Mouse (Mus musculus): Measurements from ENCODE around the gene Fam19a3. TPM values are rescaled to one million over a fixed set of nuclear protein-coding genes. Genes with fewer than 3 reads are reported as not detected.
A peak's percentile ranks its signal among the peaks of the same experiment; 100 is the strongest.

The Fam19a3 gene
- polyA plus RNA-seq, 1 experiment from 2014 or later: 0.25 TPM

DNA sequence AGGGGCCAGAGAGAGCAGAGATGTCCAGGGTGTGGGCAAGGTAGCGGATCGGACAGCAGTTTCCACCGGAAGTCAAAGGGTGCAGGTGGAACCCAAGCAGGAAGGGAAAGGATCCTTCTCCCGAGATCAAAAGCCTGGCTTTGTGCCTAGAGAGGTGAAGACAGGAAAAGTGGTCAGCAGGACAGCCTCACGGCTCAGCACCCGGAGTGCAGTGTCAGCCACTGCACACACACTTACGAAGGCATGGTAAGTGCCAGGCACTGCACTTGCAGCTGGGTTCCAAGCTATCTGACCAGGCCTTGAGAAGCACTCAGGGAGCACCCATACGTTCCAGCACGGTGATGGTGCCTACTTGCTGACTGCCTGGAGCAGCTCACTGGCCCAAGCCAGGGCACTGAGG is 23.9 kb upstream of the Fam19a3 start:
- Histone ChIP-seq H3K36me3 (peaks cover 42% of the 10 kb centered on the region), H3K27ac (no peak overlapping the region), H3K4me2 (no peak overlapping the region), H3K4me3 (no peak overlapping the region), H3K27me3 (no peaks in the 10 kb centered on the region), H3K4me1 (no peaks in the 10 kb centered on the region), H3K9me3 (no peaks in the 10 kb centered on the region), H3K9ac (no peak overlapping the region)
- WGBS: 79% methylated on average over 9 of the region's 9 CpGs
- no peak for ATAC-seq (ENCODE audit: insufficient number of reproducible peaks, insufficient read depth, low FRiP score, low TSS enrichment, low read depth)

GRCm38 (mm10) chr3:104804312-104804711 is 22.7 kb upstream of the Fam19a3 start:
- Histone ChIP-seq H3K9me3 (no peaks in the 10 kb centered on the region), H3K4me3 (no peak overlapping the region), H3K27ac (no peak overlapping the region), H3K36me3 (peaks cover 55% of the 10 kb centered on the region), H3K4me1 (no peaks in the 10 kb centered on the region), H3K4me2 (no peak overlapping the region), H3K27me3 (no peaks in the 10 kb centered on the region), H3K9ac (no peak overlapping the region)
- no peak for ATAC-seq (ENCODE audit: insufficient number of reproducible peaks, insufficient read depth, low FRiP score, low TSS enrichment, low read depth)
- 89% methylated on average over 10 of the region's 10 CpGs for WGBS

- H3K4me2 ChIP-seq: no peak overlapping the region
- H3K9me3 ChIP-seq: no peaks in the 10 kb centered on the region
- H3K27me3 ChIP-seq: no peaks in the 10 kb centered on the region
- H3K36me3 ChIP-seq: peaks cover 76% of the 10 kb centered on the region
- no peak overlapping the region for H3K9ac ChIP-seq
- WGBS: 90% methylated on average over 6 of the region's 6 CpGs
- H3K4me3 ChIP-seq: no peak overlapping the region
- H3K27ac ChIP-seq: no peak overlapping the region
- no peak for ATAC-seq (ENCODE audit: insufficient number of reproducible peaks, insufficient read depth, low FRiP score, low TSS enrichment, low read depth)
- peaks cover under 1% of the 10 kb centered on the region; the same call in 1 of the 2 replicates for H3K4me1 ChIP-seq
Observed at GRCm38 (mm10) chr3:104801481-104801880, 19.8 kb upstream of the Fam19a3 start.

- Histone ChIP-seq H3K4me2 (no peak overlapping the region), H3K4me1 (peaks cover 8% of the 10 kb centered on the region), H3K9ac (no peak overlapping the region), H3K27ac (no peak overlapping the region), H3K27me3 (no peaks in the 10 kb centered on the region), H3K36me3 (peaks cover 83% of the 10 kb centered on the region), H3K9me3 (no peaks in the 10 kb centered on the region), H3K4me3 (no peak overlapping the region)
- no peak for ATAC-seq (ENCODE audit: insufficient number of reproducible peaks, insufficient read depth, low FRiP score, low TSS enrichment, low read depth)
- WGBS: 95% methylated on average over 11 of the region's 11 CpGs
Observed at GRCm38 (mm10) chr3:104800681-104801080, 19.0 kb upstream of the Fam19a3 start.

GRCm38 (mm10) chr3:104796430-104797082 is 14.9 kb upstream of the Fam19a3 start:
- peaks cover 48% of the 10 kb centered on the region for H3K4me1 ChIP-seq
- H3K27ac ChIP-seq: peak overlapping the region; percentile 60; the same call in 1 of the 2 replicates
- H3K4me2 ChIP-seq: no peak overlapping the region
- no peaks in the 10 kb centered on the region for H3K9me3 ChIP-seq
- no peak for ATAC-seq (ENCODE audit: insufficient number of reproducible peaks, insufficient read depth, low FRiP score, low TSS enrichment, low read depth)
- no peak overlapping the region for H3K4me3 ChIP-seq
- 77% methylated on average over 15 of the region's 15 CpGs for WGBS
- H3K27me3 ChIP-seq: no peaks in the 10 kb centered on the region
- peaks cover 92% of the 10 kb centered on the region for H3K36me3 ChIP-seq
- H3K9ac ChIP-seq: no peak overlapping the region

DNA sequence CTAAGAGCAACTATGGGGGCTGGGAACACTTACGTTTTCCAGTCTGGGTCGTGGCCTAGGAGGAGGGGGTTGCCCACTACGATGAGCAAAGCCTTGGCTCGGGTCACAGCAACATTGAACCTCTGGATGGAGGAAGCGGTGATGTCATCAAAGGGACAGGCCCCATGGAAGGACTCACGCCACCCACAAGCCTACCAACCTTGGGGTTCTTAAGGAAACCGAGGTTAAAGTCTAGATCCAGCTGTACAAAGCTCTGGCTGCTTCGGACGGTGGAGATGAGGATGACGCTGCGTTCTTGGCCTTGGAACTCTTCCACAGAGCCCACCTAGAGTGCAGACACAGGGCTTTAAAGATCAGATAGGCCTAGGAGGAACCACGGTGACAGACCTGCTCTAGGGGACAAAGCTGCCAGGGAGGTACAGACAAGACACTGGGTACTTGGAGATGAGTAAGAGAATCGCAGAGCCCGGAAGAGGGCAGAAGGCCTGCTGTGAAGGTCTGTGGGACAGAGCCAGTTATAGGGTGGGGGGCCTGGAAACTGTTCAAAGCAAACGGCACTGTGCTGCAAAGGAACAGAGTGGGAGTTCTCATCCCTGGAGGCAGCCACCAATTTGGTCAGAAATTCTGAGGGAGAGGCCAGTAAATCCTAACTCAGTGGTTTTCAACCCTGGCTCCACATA is 14.2 kb upstream of the Fam19a3 start:
- H3K4me2 ChIP-seq: no peak overlapping the region
- no peak for ATAC-seq (ENCODE audit: insufficient number of reproducible peaks, insufficient read depth, low FRiP score, low TSS enrichment, low read depth)
- peaks cover 87% of the 10 kb centered on the region for H3K36me3 ChIP-seq
- H3K9ac ChIP-seq: no peak overlapping the region
- no peak overlapping the region for H3K4me3 ChIP-seq
- H3K27ac ChIP-seq: peak overlapping the region; percentile 60
- WGBS: 71% methylated on average over 15 of the region's 15 CpGs
- H3K4me1 ChIP-seq: peaks cover 56% of the 10 kb centered on the region
- no peaks in the 10 kb centered on the region for H3K9me3 ChIP-seq
- H3K27me3 ChIP-seq: no peaks in the 10 kb centered on the region

DNA sequence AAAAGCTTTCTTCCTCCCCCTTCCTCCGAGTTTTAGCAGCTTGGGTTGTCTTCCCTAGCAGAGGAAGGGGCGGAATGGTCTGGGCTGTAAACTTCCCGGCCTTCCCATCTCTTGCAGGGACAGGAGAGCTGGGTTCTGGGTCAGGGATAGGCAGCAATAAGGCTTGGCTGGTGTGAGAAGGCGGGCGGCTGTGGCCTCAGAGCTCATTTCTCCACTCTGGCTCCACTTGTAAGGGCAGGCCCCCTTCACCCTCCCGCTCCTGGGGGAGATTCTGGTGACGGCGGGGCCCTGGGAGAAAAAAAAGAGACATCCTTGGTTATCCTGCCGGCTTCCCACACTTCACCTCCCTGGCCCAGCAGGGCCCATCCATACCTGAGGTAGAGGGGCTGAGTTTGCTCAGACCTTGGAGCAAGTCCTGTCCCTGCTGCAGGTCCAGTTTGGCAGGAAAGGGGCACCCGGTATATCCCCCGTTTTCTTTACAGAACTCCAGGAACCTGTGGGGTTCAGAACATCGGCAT is 13.4 kb upstream of the Fam19a3 start:
- H3K27ac ChIP-seq: peak overlapping the region; percentile 80
- no peak overlapping the region for H3K4me3 ChIP-seq
- H3K27me3 ChIP-seq: no peaks in the 10 kb centered on the region
- no peak overlapping the region for H3K4me2 ChIP-seq
- peaks cover 64% of the 10 kb centered on the region for H3K4me1 ChIP-seq
- no peak for ATAC-seq (ENCODE audit: insufficient number of reproducible peaks, insufficient read depth, low FRiP score, low TSS enrichment, low read depth)
- no peaks in the 10 kb centered on the region for H3K9me3 ChIP-seq
- H3K9ac ChIP-seq: no peak overlapping the region
- 59% methylated on average over 12 of the region's 12 CpGs for WGBS
- H3K36me3 ChIP-seq: peaks cover 79% of the 10 kb centered on the region

- Histone ChIP-seq H3K9me3 (no peaks in the 10 kb centered on the region), H3K9ac (peak overlapping the region; percentile 11; the same call in 1 of the 2 replicates)
Observed at GRCm38 (mm10) chr3:104793871-104794828, 12.5 kb upstream of the Fam19a3 start.

DNA sequence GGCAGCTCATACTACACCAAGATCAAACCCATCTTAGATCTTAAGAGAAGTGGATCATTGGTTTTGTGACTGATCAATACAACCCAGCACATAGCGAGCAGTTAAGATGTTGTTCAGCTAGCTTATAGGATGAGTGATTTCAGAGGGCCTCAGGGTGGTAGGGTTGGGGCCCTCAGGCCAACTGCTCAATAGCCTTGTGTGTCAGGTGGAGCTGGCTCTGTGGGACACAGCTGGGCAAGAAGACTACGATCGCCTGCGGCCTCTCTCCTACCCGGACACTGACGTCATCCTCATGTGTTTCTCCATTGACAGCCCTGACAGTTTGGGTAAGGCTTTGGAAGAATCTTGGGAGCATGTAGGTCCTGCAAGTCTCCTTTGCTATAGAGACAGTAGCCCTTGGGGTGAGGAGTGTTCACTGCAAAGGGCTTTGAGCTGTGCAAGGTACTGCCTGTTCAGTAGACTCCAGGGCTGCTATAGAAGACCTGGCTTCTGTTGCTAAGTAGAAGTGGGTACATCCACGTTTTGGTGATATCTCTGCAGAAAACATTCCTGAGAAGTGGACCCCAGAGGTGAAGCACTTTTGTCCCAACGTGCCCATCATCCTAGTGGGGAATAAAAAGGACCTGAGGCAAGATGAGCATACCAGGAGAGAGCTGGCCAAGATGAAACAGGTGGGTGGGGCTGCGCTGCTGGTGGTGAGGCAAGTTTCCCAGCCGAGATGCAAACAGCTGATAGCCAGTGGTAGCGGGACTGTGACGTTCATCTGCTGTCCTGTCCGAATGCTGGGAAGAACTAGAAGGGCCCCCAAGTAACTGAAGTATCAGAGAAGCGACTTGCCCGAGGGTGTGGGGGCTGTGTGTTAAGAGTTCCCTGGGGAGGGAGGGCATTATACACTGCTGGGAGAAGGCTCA is 11.0 kb upstream of the Fam19a3 start:
- H3K9ac ChIP-seq: 0 out of 2 replicates have a peak overlapping the region, but pooled peaks have one; percentile 11
- no peak for ATAC-seq (ENCODE audit: insufficient number of reproducible peaks, insufficient read depth, low FRiP score, low TSS enrichment, low read depth)
- no peaks in the 10 kb centered on the region for H3K27me3 ChIP-seq
- no peak overlapping the region for H3K4me3 ChIP-seq
- no peaks in the 10 kb centered on the region for H3K9me3 ChIP-seq
- H3K4me2 ChIP-seq: no peak overlapping the region
- whole genome bisulfite sequencing: 62% methylated on average over 15 of the region's 15 CpGs
- H3K36me3 ChIP-seq: peaks cover 62% of the 10 kb centered on the region
- H3K4me1 ChIP-seq: peaks cover 73% of the 10 kb centered on the region
- H3K27ac ChIP-seq: 0 out of 2 replicates have a peak overlapping the region, but pooled peaks have one; percentile 80

More at GRCm38 (mm10) chr3:104793871-104794828, 12.5 kb upstream of the Fam19a3 start:
- H3K27ac ChIP-seq: peak overlapping the region; percentile 80
- peaks cover 69% of the 10 kb centered on the region for H3K4me1 ChIP-seq
- no peak overlapping the region for H3K4me3 ChIP-seq
- H3K27me3 ChIP-seq: no peaks in the 10 kb centered on the region
- H3K4me2 ChIP-seq: peak overlapping the region; percentile 10; the same call in 1 of the 2 replicates
- peaks cover 71% of the 10 kb centered on the region for H3K36me3 ChIP-seq
- peak; percentile 50 for ATAC-seq (ENCODE audit: insufficient number of reproducible peaks, insufficient read depth, low FRiP score, low TSS enrichment, low read depth)
- 50% methylated on average over 20 of the region's 20 CpGs for WGBS

DNA sequence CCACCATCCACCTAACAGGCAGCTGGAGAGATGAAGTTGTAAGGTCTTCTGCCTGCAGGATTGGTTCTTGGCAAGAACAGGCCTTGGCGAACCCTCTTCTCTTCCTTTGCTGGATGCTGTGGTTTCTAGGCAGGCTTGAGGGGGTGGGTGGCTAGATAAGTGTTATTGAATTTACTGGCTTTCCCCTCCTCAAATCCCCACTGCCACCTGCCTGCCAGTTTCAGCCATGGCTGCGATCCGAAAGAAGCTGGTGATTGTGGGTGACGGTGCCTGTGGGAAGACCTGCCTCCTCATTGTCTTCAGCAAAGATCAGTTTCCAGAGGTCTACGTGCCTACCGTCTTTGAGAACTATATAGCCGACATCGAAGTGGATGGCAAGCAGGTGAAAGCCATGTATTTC is 10.0 kb upstream of the Fam19a3 start:
- H3K27me3 ChIP-seq: no peaks in the 10 kb centered on the region
- H3K4me1 ChIP-seq: peaks cover 73% of the 10 kb centered on the region
- no peaks in the 10 kb centered on the region for H3K9me3 ChIP-seq
- H3K4me2 ChIP-seq: peak overlapping the region; percentile 91
- WGBS: 86% methylated on average over 8 of the region's 8 CpGs
- peaks cover 52% of the 10 kb centered on the region for H3K36me3 ChIP-seq
- peak overlapping the region; percentile 79 for H3K4me3 ChIP-seq
- no peak for ATAC-seq (ENCODE audit: insufficient number of reproducible peaks, insufficient read depth, low FRiP score, low TSS enrichment, low read depth)
- H3K9ac ChIP-seq: peak overlapping the region; percentile 27; the same call in 1 of the 2 replicates
- peak overlapping the region; percentile 70; the same call in 1 of the 2 replicates for H3K27ac ChIP-seq

Measured in embryonic facial prominence, embryonic 13.5 days (tissue).